Mouse (Mus musculus) urinary bladder, postnatal 10 days (tissue): ENCODE measurements around the gene Cst12.
"Not testable (repeated sequence)": the region's sequence is repeated elsewhere in the genome, so short reads cannot be mapped to it uniquely, and the experiment has no call there.

Experiments used
- DNase-seq: peaks from one replicate; pipeline ENCODE4 v3.0.0; 2022; ENCODE audit warnings: low spot score

The Cst12 gene

GRCm38 (mm10) chr2:148789142-148789541 is at the start of gene Cst12:
Gene Cst12 (plus strand): TSS chr2:148789361.
- no peak for DNase-seq

- DNase-seq, result no peak
Observed at GRCm38 (mm10) chr2:148743001-148743400, 46.2 kb upstream of the Cst12 start.

GRCm38 (mm10) chr2:148743846-148744407 is 45.2 kb upstream of the Cst12 start:
- no peak for DNase-seq

- no peak for DNase-seq
Observed at GRCm38 (mm10) chr2:148750058-148750457, 39.1 kb upstream of the Cst12 start, which contains the start of gene Cstl1. Gene Cstl1 (plus strand): TSS chr2:148750358.

- DNase-seq, result no peak
Observed at GRCm38 (mm10) chr2:148751893-148752813, 37.0 kb upstream of the Cst12 start.

- DNase-seq, result no peak
Observed at GRCm38 (mm10) chr2:148754310-148754846, 34.8 kb upstream of the Cst12 start.

GRCm38 (mm10) chr2:148763648-148764388 is 25.3 kb upstream of the Cst12 start:
- no peak for DNase-seq

GRCm38 (mm10) chr2:148771397-148771796 is 17.8 kb upstream of the Cst12 start, which contains the start of gene Cst11:
Gene Cst11 (minus strand): TSS chr2:148771497.
- DNase-seq, result not testable (repeated sequence)

GRCm38 (mm10) chr2:148781709-148782108 is 7.5 kb upstream of the Cst12 start, which contains the start of gene 8030411F24Rik:
Gene 8030411F24Rik (plus strand): TSS chr2:148782009.
- no peak for DNase-seq

- DNase-seq, result no peak
Observed at GRCm38 (mm10) chr2:148798485-148798884, 9.3 kb downstream of the Cst12 start, which contains the start of gene Cst8. Gene Cst8 (plus strand): TSS chr2:148798785.

GRCm38 (mm10) chr2:148801491-148801921 is 12.3 kb downstream of the Cst12 start:
- no peak for DNase-seq

GRCm38 (mm10) chr2:148806696-148807095 is 17.5 kb downstream of the Cst12 start:
- DNase-seq, result no peak

GRCm38 (mm10) chr2:148819909-148820308 is 30.7 kb downstream of the Cst12 start, which contains the start of gene Cst13:
Gene Cst13 (plus strand): TSS chr2:148820081.
- no peak for DNase-seq

- DNase-seq, result no peak
Observed at GRCm38 (mm10) chr2:148825986-148826385, 36.8 kb downstream of the Cst12 start.

- DNase-seq, result no peak
Observed at GRCm38 (mm10) chr2:148834912-148835311, 45.8 kb downstream of the Cst12 start, which contains the start of gene Cst9. Gene Cst9 (plus strand): TSS chr2:148835147.

- no peak for DNase-seq
Observed at GRCm38 (mm10) chr2:148838075-148838777, 49.1 kb downstream of the Cst12 start.

GRCm38 (mm10) chr2:148839224-148839623 is 50.1 kb downstream of the Cst12 start:
- no peak for DNase-seq
